Mouse (Mus musculus) A20 (cell line): ENCODE measurements at regions not wholly inside any gene's neighbourhood (a gene's known extent, or its start where the extent isn't known, plus 50 kb on each side); places are given as distances from the start of the nearest gene placed in this dataset.

ENCODE experiments used
- DNase-seq: peaks from one replicate; pipeline ENCODE4 v3.0.0-alpha.2; 2011; ENCODE audit warnings: low read depth, low spot score

GRCm38 (mm10) chr3:49520088-49520487 lies 237.0 kb downstream of the Pcdh18 start:
- DNase-seq: no peak

DNA sequence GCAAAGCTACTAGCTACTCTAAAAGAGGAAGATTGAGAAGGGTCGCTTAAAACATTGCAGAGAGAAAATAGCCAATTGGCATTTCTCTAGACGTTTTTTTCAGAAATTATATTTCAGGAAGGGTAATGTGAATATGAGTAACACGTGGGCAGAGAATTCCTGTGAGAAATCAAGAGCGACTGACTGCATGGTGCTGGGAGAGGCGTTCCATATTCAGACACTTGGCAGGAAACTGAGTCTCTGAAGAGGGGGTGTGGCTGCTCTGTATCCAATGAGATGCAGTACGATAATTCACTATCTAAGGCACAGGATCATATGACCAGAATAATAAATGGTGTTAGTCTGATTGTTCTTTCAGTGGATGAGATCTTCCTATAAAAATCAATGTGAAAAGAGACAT lies 252.5 kb downstream of the Pcdh18 start:
- no peak for DNase-seq

- no peak for DNase-seq
Measured at GRCm38 (mm10) chr3:49502351-49502750, 254.8 kb downstream of the Pcdh18 start.

GRCm38 (mm10) chr3:49485105-49485504 lies 272.0 kb downstream of the Pcdh18 start:
- no peak for DNase-seq
